Mouse (Mus musculus): ENCODE data around the gene Sys1. TPM values are rescaled to one million over a fixed set of nuclear protein-coding genes. Genes with fewer than 3 reads are reported as not detected.
A peak's percentile ranks its signal among the peaks of the same experiment; 100 is the strongest.

The Sys1 gene
- polyA plus RNA-seq (2015; fragmentation: Nextera tagmentation; extraction: Ambion mirVana), result 65.8 and 69.0 TPM in 2 replicates

GRCm38 (mm10) chr2:164456864-164457300, at the start of gene Sys1:
Sys1 (plus strand) TSS chr2:164456964.
- H3K4me3 ChIP-seq, result no peak within 1 kb of the TSS
- no peak for ATAC-seq (ENCODE audit: borderline replicate concordance, extremely low read depth, low FRiP score, low TSS enrichment)
- WGBS, result 2% methylated on average over 7 of the region's 7 CpGs
- H3K36me3 ChIP-seq, result no peaks in the 10 kb centered on the region
- H3K9me3 ChIP-seq, result no peaks in the 10 kb centered on the region
- peak within 1 kb of the TSS; percentile 90 for H3K27ac ChIP-seq
- no peaks in the 10 kb centered on the region for H3K27me3 ChIP-seq
- H3K4me1 ChIP-seq, result peaks cover 59% of the 10 kb centered on the region
- H3K4me2 ChIP-seq, result peak within 1 kb of the TSS; percentile 39
- H3K9ac ChIP-seq, result peak within 1 kb of the TSS; percentile 1; the same call in 1 of the 2 replicates

DNA sequence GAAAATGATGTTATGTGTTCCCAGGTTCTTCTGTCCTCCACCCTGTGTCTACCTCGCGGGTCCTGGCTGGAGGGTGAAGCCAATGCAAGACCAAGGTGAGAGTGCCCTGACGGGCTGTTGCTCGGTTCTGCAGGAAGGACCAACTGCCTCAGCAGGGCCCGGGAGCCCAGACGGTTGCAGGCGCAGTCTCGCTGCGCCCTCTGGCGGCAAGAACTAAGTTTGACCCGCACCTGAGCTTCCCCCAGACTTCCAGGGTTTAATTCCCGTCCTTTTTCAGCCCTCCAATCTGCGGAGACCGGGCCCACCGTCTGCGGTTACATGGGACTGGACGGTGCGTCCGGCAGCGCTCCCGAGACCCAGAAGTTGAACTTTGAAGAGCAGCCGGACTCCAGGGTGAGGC, 49.1 kb upstream of the Sys1 start:
- Histone ChIP-seq H3K27ac (no peak overlapping the region), H3K36me3 (no peaks in the 10 kb centered on the region), H3K4me1 (peaks cover 48% of the 10 kb centered on the region), H3K4me2 (peak overlapping the region; percentile 13; the same call in 1 of the 2 replicates), H3K9me3 (no peaks in the 10 kb centered on the region), H3K4me3 (no peak overlapping the region), H3K27me3 (peaks cover 50% of the 10 kb centered on the region), H3K9ac (no peak overlapping the region)
- WGBS, result 1% methylated on average over 22 of the region's 22 CpGs
- no peak for ATAC-seq (ENCODE audit: borderline replicate concordance, extremely low read depth, low FRiP score, low TSS enrichment)

DNA sequence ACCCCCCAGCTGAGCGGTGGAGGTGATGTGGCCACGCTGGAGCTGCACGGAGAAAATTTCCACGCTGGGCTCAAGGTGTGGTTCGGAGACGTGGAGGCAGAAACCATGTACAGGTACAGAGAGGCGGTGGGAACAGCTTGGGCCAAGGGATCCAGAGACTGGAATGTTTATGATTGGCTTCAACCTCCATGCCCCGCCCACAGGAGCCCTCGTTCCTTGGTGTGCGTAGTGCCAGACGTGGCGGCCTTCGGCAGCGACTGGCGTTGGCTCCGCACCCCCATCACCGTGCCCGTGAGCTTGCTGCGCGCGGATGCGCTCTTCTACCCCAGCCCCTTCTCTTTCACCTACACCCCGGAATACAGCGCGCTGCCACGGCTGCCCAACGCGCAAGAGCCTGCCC, 42.6 kb upstream of the Sys1 start:
- Histone ChIP-seq H3K27ac (no peak overlapping the region), H3K36me3 (no peaks in the 10 kb centered on the region), H3K4me3 (peak overlapping the region; percentile 21), H3K9ac (no peak overlapping the region; the same call in 1 of the 2 replicates), H3K4me2 (peak overlapping the region; percentile 49), H3K4me1 (peaks cover 10% of the 10 kb centered on the region; the same call in 1 of the 2 replicates), H3K9me3 (no peaks in the 10 kb centered on the region), H3K27me3 (peaks cover 4% of the 10 kb centered on the region; the same call in 1 of the 2 replicates)
- 18% methylated on average over 28 of the region's 28 CpGs for WGBS
- ATAC-seq (ENCODE audit: borderline replicate concordance, extremely low read depth, low FRiP score, low TSS enrichment), result peak; percentile 46; the same call in 1 of the 2 replicates

- H3K4me1 ChIP-seq, result peaks cover 10% of the 10 kb centered on the region; the same call in 1 of the 2 replicates
- no peak overlapping the region for H3K27ac ChIP-seq
- peaks cover 4% of the 10 kb centered on the region; the same call in 1 of the 2 replicates for H3K27me3 ChIP-seq
- no peak overlapping the region for H3K9ac ChIP-seq
- peak overlapping the region; percentile 21; the same call in 1 of the 2 replicates for H3K4me3 ChIP-seq
- ATAC-seq (ENCODE audit: borderline replicate concordance, extremely low read depth, low FRiP score, low TSS enrichment), result no peak
- H3K9me3 ChIP-seq, result no peaks in the 10 kb centered on the region
- peak overlapping the region; percentile 49 for H3K4me2 ChIP-seq
- no peaks in the 10 kb centered on the region for H3K36me3 ChIP-seq
- 57% methylated on average over 10 of the region's 10 CpGs for WGBS
These were observed 42.2 kb upstream of the Sys1 start for GRCm38 (mm10) chr2:164414581-164414980.

- Histone ChIP-seq H3K27me3 (peaks cover 4% of the 10 kb centered on the region; the same call in 1 of the 2 replicates), H3K4me3 (no peak overlapping the region), H3K36me3 (no peaks in the 10 kb centered on the region), H3K4me2 (no peak overlapping the region), H3K4me1 (peaks cover 10% of the 10 kb centered on the region; the same call in 1 of the 2 replicates), H3K9ac (no peak overlapping the region), H3K9me3 (no peaks in the 10 kb centered on the region), H3K27ac (no peak overlapping the region)
- 2% methylated on average over 2 of the region's 2 CpGs for WGBS
- no peak for ATAC-seq (ENCODE audit: borderline replicate concordance, extremely low read depth, low FRiP score, low TSS enrichment)
These were observed 39.6 kb upstream of the Sys1 start for GRCm38 (mm10) chr2:164417198-164417597.

DNA sequence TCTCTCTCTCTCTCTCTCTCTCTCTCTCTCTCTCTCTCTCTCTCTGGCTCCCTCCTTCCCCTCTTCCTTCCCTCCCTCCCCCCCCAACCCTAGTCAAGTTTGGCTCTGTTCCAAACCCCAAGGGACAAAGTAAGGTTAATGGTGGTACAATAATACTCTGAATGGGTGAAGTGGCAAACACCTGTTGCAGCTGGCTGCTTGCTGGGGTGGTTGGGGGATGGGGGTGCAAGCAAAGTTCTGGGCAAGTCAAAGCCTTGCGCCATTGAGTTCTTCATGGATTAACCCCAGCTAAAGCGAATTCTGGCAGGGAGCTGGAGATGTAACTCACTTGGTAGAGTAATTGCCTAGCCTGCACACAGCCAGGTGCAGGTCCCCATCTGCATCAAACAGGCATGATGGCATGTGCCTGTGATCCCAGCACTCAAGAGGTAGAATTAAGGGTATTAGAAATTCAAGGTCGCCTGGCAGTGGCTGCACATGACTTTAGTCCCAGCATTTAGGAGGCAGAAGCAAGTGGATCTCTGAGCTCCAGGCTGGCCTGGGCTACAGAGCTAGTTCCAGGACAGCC, 38.4 kb upstream of the Sys1 start:
- H3K36me3 ChIP-seq, result peaks cover under 1% of the 10 kb centered on the region; the same call in 1 of the 2 replicates
- peaks cover 4% of the 10 kb centered on the region; the same call in 1 of the 2 replicates for H3K27me3 ChIP-seq
- no peak overlapping the region for H3K27ac ChIP-seq
- peaks cover 10% of the 10 kb centered on the region; the same call in 1 of the 2 replicates for H3K4me1 ChIP-seq
- ATAC-seq (ENCODE audit: borderline replicate concordance, extremely low read depth, low FRiP score, low TSS enrichment), result no peak
- WGBS, result 25% methylated on average over 3 of the region's 3 CpGs
- no peak overlapping the region for H3K4me3 ChIP-seq
- H3K4me2 ChIP-seq, result no peak overlapping the region
- H3K9me3 ChIP-seq, result no peaks in the 10 kb centered on the region
- no peak overlapping the region for H3K9ac ChIP-seq

DNA sequence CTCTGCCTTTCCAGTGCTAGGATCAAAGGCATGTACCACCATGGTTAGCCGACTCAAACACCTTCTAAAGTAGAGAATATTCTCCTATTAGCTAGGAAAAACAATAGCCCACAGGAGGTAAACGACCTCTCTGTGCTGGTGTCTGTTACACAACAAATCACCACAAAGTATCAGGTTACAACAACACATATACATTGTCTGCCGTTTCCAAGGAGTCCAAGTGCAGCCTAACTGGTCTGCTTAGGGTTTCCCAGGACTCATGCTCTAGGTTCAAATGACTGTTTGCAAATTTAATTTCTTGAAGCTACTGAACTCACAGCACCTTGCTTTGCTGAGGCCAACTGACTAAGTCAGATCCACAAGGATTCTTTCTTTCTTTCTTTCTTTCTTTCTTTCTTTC, 37.3 kb upstream of the Sys1 start:
- Histone ChIP-seq H3K27ac (no peak overlapping the region), H3K4me1 (peaks cover 3% of the 10 kb centered on the region; the same call in 1 of the 2 replicates), H3K9ac (no peak overlapping the region), H3K4me3 (no peak overlapping the region), H3K36me3 (peaks cover 12% of the 10 kb centered on the region), H3K27me3 (no peaks in the 10 kb centered on the region), H3K4me2 (no peak overlapping the region), H3K9me3 (no peaks in the 10 kb centered on the region)
- WGBS, result 10% methylated on average over 3 of the region's 3 CpGs
- ATAC-seq (ENCODE audit: borderline replicate concordance, extremely low read depth, low FRiP score, low TSS enrichment), result no peak

DNA sequence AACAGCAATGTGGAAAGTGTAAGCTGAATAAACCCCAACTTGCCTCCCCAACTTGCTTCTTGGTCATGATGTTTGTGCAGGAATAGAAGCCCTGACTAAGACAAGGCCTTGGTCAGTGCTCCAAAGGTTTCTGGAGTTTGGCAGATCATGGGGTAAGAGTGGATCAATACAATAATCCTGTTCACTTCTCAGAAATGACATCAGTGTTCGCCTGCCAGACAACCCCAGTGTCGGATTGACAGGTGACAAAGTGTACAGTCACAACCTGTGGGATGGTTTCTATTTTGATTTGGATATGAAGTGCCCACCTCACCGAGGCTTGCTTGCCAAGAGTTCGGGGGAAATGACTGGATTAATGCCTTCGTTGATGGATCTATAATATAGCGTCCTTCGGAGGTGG, 35.5 kb upstream of the Sys1 start:
- Histone ChIP-seq H3K27ac (no peak overlapping the region), H3K9ac (no peak overlapping the region), H3K36me3 (peaks cover 26% of the 10 kb centered on the region), H3K9me3 (no peaks in the 10 kb centered on the region), H3K27me3 (no peaks in the 10 kb centered on the region), H3K4me1 (peaks cover 8% of the 10 kb centered on the region), H3K4me2 (no peak overlapping the region), H3K4me3 (no peak overlapping the region)
- no peak for ATAC-seq (ENCODE audit: borderline replicate concordance, extremely low read depth, low FRiP score, low TSS enrichment)
- WGBS, result 85% methylated on average over 7 of the region's 7 CpGs

DNA sequence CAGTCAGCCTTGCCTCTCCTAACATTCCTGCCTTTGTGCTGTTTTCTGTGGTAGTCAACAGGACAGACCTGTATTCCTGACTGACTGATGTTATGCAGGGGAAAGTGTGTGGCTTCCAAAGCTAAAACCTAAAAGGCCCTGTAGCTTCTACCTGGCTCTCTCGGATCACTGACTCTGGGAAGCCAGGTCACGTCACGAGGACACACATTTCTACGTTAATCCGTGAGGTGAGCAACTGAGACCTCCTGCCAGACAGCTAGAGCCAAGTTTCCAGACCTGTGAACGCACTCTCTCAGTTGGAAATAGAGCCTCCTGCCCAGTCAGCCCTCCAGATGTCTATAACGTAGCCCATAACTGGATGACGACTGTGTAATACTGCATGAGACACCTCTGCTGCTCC, 34.8 kb upstream of the Sys1 start:
- Histone ChIP-seq H3K27me3 (no peaks in the 10 kb centered on the region), H3K9me3 (no peaks in the 10 kb centered on the region), H3K4me3 (no peak overlapping the region), H3K9ac (no peak overlapping the region), H3K4me1 (peaks cover 7% of the 10 kb centered on the region), H3K27ac (no peak overlapping the region), H3K36me3 (peaks cover 26% of the 10 kb centered on the region), H3K4me2 (no peak overlapping the region)
- 85% methylated on average over 8 of the region's 8 CpGs for WGBS
- no peak for ATAC-seq (ENCODE audit: borderline replicate concordance, extremely low read depth, low FRiP score, low TSS enrichment)

GRCm38 (mm10) chr2:164422675-164423393, 33.9 kb upstream of the Sys1 start:
- Histone ChIP-seq H3K27me3 (no peaks in the 10 kb centered on the region), H3K9me3 (no peaks in the 10 kb centered on the region), H3K36me3 (peaks cover 32% of the 10 kb centered on the region), H3K4me1 (peaks cover 5% of the 10 kb centered on the region; the same call in 1 of the 2 replicates), H3K4me3 (no peak overlapping the region), H3K27ac (no peak overlapping the region), H3K9ac (no peak overlapping the region), H3K4me2 (no peak overlapping the region)
- WGBS, result 77% methylated on average over 15 of the region's 15 CpGs
- no peak for ATAC-seq (ENCODE audit: borderline replicate concordance, extremely low read depth, low FRiP score, low TSS enrichment)

DNA sequence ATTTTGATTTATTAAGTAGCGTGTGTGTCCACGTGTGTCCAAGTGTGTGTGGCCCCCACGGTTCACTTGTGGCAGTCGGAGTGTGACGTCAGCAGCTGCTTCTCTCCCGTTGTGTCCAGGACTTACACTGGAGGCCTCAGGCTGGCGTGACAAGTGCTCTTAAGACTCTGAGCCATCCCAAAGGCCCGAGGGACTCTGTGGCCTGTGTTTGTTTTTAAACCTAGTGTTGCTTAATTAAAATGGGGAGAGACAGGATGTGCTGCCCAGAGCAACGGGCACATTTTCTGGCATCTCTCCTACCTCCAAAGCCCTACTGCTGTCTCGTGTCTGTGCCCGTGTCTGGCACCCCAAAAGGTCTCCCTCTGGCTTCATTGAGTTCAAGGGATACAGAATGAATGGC, 33.3 kb upstream of the Sys1 start:
- Histone ChIP-seq H3K27ac (no peak overlapping the region), H3K36me3 (peaks cover 38% of the 10 kb centered on the region), H3K27me3 (no peaks in the 10 kb centered on the region), H3K4me2 (no peak overlapping the region), H3K9ac (no peak overlapping the region), H3K4me1 (peaks cover 5% of the 10 kb centered on the region; the same call in 1 of the 2 replicates), H3K9me3 (no peaks in the 10 kb centered on the region), H3K4me3 (no peak overlapping the region)
- ATAC-seq (ENCODE audit: borderline replicate concordance, extremely low read depth, low FRiP score, low TSS enrichment), result no peak
- WGBS, result 70% methylated on average over 11 of the region's 11 CpGs

GRCm38 (mm10) chr2:164424406-164424805, 32.4 kb upstream of the Sys1 start:
- ATAC-seq (ENCODE audit: borderline replicate concordance, extremely low read depth, low FRiP score, low TSS enrichment), result no peak

More at GRCm38 (mm10) chr2:164424406-164424805, 32.4 kb upstream of the Sys1 start:
- WGBS, result 89% methylated on average over 8 of the region's 8 CpGs
- H3K4me3 ChIP-seq, result no peak overlapping the region
- peaks cover 5% of the 10 kb centered on the region; the same call in 1 of the 2 replicates for H3K4me1 ChIP-seq
- no peak overlapping the region for H3K27ac ChIP-seq
- H3K9ac ChIP-seq, result no peak overlapping the region
- H3K4me2 ChIP-seq, result no peak overlapping the region
- peaks cover 48% of the 10 kb centered on the region for H3K36me3 ChIP-seq
- no peaks in the 10 kb centered on the region for H3K9me3 ChIP-seq
- no peaks in the 10 kb centered on the region for H3K27me3 ChIP-seq

Measured in lung, embryonic 15.5 days (tissue).